Mouse (Mus musculus): ENCODE measurements around the gene Zpbp. TPM values are rescaled to one million over a fixed set of nuclear protein-coding genes. Genes with fewer than 3 reads are reported as not detected.

The Zpbp gene
- total RNA-seq, 2 experiments from 2014 or later: 0.33 to 0.89 TPM

Other genes with a start within 250 kb of the Zpbp start
- gene Spata48, start 314 bp downstream of the Zpbp start, total RNA-seq (2015): 0.89 and 1.6 TPM in 2 replicates
- gene Spata48, start 314 bp downstream of the Zpbp start, total RNA-seq (2017): 0.33 and 1.1 TPM in 2 replicates
- gene 4930512M02Rik, start 165.4 kb upstream of the Zpbp start, total RNA-seq (2015): not detected in 2 replicates
- gene 4930512M02Rik, start 165.4 kb upstream of the Zpbp start, total RNA-seq (2017): not detected in 2 replicates
- gene Ikzf1, start 222.6 kb upstream of the Zpbp start, total RNA-seq (2015): 217 and 226 TPM in 2 replicates
- gene Ikzf1, start 222.6 kb upstream of the Zpbp start, total RNA-seq (2017): 80.8 and 104 TPM in 2 replicates